Mouse (Mus musculus) ES-Bruce4 (cell line): ENCODE data around the gene Gm11564.
"Not testable (repeated sequence)": the region's sequence is repeated elsewhere in the genome, so short reads cannot be mapped to it uniquely, and the experiment has no call there.

Source experiments
- CTCF ChIP-seq: IDR thresholded peaks from one replicate; pipeline ENCODE4 v1.8.1; 2011; ENCODE audit warnings: low read depth, low read length
- POLR2A ChIP-seq: IDR thresholded peaks from one replicate; pipeline ENCODE4 v1.8.1; 2011; ENCODE audit warnings: low read length; ENCODE audit not compliant: insufficient read depth

DNA sequence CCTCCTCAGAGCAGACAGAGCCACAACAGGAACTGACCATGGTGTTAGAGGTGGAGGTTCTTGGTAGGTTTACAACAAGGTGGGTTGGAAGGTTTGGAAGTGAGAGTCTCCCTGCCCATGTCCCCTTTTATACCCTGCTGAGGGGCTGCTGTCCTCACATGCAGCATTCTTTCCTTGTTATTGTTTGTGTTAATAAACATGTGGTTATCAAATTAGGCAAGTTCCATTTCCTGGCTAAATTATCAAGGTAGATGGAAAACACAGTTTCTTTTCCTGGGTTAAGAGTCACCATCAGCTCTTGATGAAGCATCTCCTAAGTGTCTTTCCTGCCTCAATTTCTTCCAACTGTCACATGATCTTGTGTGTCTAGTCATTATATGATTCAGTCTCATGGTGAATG, 42.7 kb downstream of the Gm11564 start, which contains the start of gene Gm11595:
- not testable (repeated sequence) for TF ChIP-seq CTCF, POLR2A
